Mouse (Mus musculus) kidney, adult 2 months (tissue): ENCODE measurements around the gene Ccdc106. TPM values are rescaled to one million over a fixed set of nuclear protein-coding genes. Genes with fewer than 3 reads are reported as not detected.

Experiments used
- DNase-seq: peaks from one replicate; pipeline ENCODE4 v3.0.0; 2021
- H3K27ac ChIP-seq: fragments of 200-500 bp; 2 replicates; pipeline ENCODE4 v1.5.1; 2012; ENCODE audit warnings: low read depth, low read length, control low read depth, inconsistent platforms; ENCODE audit not compliant: insufficient read depth
- H3K27me3 ChIP-seq: fragments of 200-500 bp; replicated peaks from 2 replicates; pipeline ENCODE4 v1.6.1; 2012; ENCODE audit warnings: mild to moderate bottlenecking, moderate library complexity, low read length, inconsistent platforms; ENCODE audit not compliant: control insufficient read depth, insufficient read depth
- H3K36me3 ChIP-seq: fragments of 200-500 bp; 2 replicates; pipeline ENCODE4 v1.6.1; 2012; ENCODE audit warnings: mild to moderate bottlenecking, moderate library complexity, low read length, inconsistent platforms; ENCODE audit not compliant: control insufficient read depth, insufficient read depth
- H3K4me1 ChIP-seq: fragments of 200-500 bp; 2 replicates; pipeline ENCODE4 v1.6.1; 2011; ENCODE audit warnings: low read length; ENCODE audit not compliant: control insufficient read depth, insufficient read depth
- H3K4me3 ChIP-seq: fragments of 200-500 bp; 2 replicates; pipeline ENCODE4 v1.5.1; 2011; ENCODE audit warnings: mild to moderate bottlenecking, low read depth, low read length, control low read depth; ENCODE audit not compliant: insufficient read depth
- CTCF ChIP-seq: fragments of 200-500 bp; conservative IDR thresholded peaks from 2 replicates; pipeline ENCODE4 v1.5.1; 2011; ENCODE audit warnings: low read depth, mild to moderate bottlenecking, control low read depth, low read length, moderate library complexity, mixed read lengths; ENCODE audit not compliant: insufficient read depth, insufficient read length
- POLR2A ChIP-seq: fragments of 200-500 bp; IDR thresholded peaks from one replicate; pipeline ENCODE4 v1.6.1; 2011; ENCODE audit warnings: low read depth, low read length, control low read depth
- WGBS: fragments of 180-500 bp; shearing (Covaris S2); methylation state at CpG from one replicate; pipeline ENCODE4 v1.1.7; 2018; 5-methylcytosine and 5-hydroxymethylcytosine counted together
- polyA plus RNA-seq: library from polyadenylated mRNA; depleted of rRNA; stranded (reverse); fragments of >200 nt; gene quantifications from 2 replicates; pipeline ENCODE4 v1.2.3, GENCODE M21; 2012

The Ccdc106 gene
- polyA plus RNA-seq, 1 experiment: 2.3 TPM

DNA sequence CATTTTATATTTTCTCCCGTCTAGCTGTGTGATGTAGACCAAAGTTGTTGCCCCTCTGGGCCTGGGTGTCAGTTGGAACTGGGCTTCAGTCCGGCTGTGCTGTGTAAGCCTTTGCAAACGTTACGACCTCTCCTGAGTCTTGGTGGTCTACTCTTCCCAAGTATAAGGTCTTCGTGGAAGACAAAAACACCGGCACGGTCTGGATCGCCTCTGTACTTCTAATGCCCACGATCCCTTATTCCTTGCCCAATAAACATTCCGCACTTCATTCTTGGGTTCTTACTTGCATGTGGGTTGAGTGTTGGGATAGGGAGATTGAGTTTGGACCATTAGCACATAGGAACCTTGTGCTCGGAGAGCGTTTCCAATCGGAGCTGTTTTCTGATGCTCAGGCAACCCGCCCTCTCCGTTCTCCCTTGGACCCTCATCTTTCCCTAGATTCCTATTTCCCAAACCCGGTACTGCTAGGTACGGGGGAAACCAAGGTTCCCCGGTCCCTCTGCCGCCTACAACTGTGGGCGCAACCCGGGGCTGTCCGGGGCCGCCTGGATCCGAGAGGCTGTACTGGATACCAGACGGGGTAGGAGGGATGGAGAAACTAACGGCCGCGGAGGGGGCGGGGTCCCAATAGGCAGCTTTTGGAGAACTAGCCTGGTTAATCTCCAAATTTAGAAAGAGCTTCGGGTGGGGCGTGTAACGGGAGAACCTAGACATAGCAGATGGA lies 33.3 kb downstream of the Ccdc106 start:
- H3K4me3 ChIP-seq: peak overlapping the region; percentile 21; the same call in 1 of the 2 replicates
- H3K27me3 ChIP-seq: peaks cover 1% of the 10 kb centered on the region; the same call in 1 of the 2 replicates
- WGBS: 21% methylated on average over 32 of the region's 32 CpGs
- DNase-seq: no peak
- H3K36me3 ChIP-seq: no peaks in the 10 kb centered on the region
- TF ChIP-seq CTCF (no peak), POLR2A (no peak)
- H3K4me1 ChIP-seq: peaks cover 5% of the 10 kb centered on the region; the same call in 1 of the 2 replicates
- H3K27ac ChIP-seq: no peak overlapping the region

DNA sequence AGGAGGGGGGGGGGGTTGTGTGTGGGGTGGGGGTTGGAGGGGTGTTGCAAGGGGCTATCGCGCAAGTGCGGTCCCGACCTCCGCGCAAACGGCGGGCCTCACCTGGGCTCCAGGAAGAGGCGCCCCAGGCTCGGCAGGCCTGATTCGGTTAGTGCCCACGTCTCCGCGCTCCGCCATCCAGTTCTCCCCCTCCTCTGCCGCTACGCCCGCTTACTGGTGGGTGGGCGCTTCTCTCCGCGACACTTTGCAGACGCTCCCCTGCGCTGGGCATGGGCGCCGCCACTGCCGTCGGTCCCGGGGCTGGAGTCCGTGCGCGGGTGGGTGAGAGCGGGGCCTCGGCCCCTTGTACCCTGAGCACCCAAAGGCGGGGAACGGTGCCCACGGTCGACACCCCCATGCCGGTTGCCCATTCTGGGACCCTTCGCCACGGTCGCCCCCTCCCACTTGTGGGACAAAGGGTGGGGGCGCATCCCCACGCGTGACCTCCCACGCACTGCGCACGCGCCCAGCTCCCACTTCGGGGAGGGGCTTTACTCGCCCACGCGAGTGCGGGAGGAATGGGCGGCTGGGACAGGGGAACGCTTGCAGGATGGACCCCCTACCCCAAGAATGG lies 36.4 kb downstream of the Ccdc106 start:
- Histone ChIP-seq H3K4me1 (peaks cover 3% of the 10 kb centered on the region; the same call in 1 of the 2 replicates), H3K36me3 (no peaks in the 10 kb centered on the region), H3K4me3 (peak overlapping the region; percentile 43), H3K27ac (no peak overlapping the region), H3K27me3 (peaks cover 1% of the 10 kb centered on the region; the same call in 1 of the 2 replicates)
- DNase-seq: no peak
- WGBS: 3% methylated on average over 51 of the region's 55 CpGs
- TF ChIP-seq CTCF: no peak
- TF ChIP-seq POLR2A: no peak

DNA sequence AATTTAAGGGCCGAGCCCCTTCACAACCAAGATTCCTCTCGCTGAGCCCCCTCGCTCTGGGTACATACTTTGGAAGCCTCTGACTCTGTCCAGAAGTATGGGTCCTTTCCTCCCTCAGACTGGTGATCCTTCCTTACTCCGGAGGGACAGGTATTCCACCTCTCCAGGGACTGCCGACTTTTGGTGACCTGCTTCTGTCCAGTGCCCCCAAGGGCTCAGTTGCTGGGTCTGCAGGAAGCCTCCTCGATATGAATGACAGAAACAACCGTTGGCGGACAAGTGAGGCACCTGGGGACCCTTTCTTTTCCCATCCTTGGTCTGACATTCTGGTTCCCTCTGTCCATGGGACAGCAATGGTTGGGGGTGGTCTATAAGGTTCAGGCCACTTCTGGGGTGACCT lies 37.0 kb downstream of the Ccdc106 start:
- Histone ChIP-seq H3K27ac (no peak overlapping the region), H3K36me3 (no peaks in the 10 kb centered on the region)

DNA sequence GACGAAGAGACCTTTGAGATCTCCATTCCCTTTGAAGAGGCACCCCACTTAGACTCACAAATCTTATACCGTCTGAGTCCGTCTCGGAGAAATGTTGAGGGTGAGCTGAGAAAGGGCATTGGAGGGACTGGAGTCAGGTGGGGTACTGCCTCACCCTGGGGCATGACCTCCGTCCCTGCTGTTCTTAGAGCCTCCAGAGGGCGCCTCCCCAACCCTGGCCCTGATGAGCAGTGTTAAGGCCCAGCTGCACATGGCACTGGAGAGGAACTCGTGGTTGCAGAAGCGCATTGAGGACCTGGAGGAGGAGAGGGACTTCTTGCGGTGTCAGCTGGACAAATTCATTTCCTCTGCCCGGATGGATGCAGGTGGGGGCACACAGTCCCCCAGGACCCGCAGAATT lies 37.5 kb downstream of the Ccdc106 start:
- no peak for DNase-seq
- TF ChIP-seq POLR2A (no peak), CTCF (0 out of 2 replicates have a peak, but pooled peaks have one; percentile 21)
- peaks cover 3% of the 10 kb centered on the region; the same call in 1 of the 2 replicates for H3K4me1 ChIP-seq
- H3K4me3 ChIP-seq: no peak overlapping the region
- H3K36me3 ChIP-seq: no peaks in the 10 kb centered on the region
- WGBS: 47% methylated on average over 11 of the region's 11 CpGs
- H3K27ac ChIP-seq: no peak overlapping the region
- peaks cover 1% of the 10 kb centered on the region; the same call in 1 of the 2 replicates for H3K27me3 ChIP-seq

More for the DNA sequence above, 37.0 kb downstream of the Ccdc106 start:
- WGBS: 39% methylated on average over 8 of the region's 8 CpGs
- Histone ChIP-seq H3K27me3 (peaks cover 1% of the 10 kb centered on the region; the same call in 1 of the 2 replicates), H3K4me3 (no peak overlapping the region; the same call in 1 of the 2 replicates), H3K4me1 (peaks cover 3% of the 10 kb centered on the region; the same call in 1 of the 2 replicates)
- no peak for TF ChIP-seq POLR2A
- no peak for TF ChIP-seq CTCF
- DNase-seq: no peak

DNA sequence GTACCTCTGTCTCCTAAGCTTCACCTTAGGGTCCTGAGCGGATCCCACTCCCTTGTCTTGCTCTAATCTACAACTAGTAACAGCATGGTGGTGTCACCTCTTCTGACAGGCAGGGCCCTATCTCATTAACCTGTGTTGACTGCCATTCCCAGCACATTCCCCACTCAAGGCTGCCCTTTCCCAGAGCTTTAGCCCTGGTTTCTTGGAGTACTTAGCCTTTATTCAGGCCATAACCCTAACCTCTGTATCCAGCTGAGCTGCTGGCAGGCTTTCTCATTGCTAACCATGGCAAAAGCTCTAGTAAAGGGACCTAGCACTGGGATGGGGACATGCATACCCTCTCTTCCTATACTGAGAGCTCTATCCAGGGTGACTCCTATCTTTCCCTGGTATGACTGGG lies 38.3 kb downstream of the Ccdc106 start:
- TF ChIP-seq CTCF: no peak
- no peak for TF ChIP-seq POLR2A
- Histone ChIP-seq H3K27ac (no peak overlapping the region), H3K4me1 (peaks cover under 1% of the 10 kb centered on the region; the same call in 1 of the 2 replicates), H3K36me3 (no peaks in the 10 kb centered on the region), H3K27me3 (no peaks in the 10 kb centered on the region; the same call in 1 of the 2 replicates), H3K4me3 (no peak overlapping the region)
- 100% methylated on average over 1 of the region's 1 CpGs for WGBS
- DNase-seq: no peak

DNA sequence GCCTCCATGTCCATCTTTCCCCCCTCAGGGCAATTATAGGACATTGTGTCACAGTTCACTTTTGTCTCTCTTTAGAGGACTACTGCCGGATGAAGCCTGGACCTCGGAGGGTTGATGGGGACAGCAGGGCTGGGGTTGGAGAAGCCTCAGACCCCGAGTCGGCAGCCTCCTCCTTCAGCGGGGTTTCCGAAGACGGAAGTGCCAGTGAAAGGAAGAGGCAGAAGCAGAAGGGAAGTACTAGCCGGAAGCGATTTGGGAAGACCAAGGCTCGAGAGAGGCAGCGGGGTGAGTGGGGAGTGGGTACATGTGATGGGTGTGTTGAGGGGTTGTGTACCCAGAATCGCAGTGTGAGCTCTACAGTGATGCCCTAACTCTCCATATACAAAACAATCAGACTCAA lies 39.1 kb downstream of the Ccdc106 start:
- 90% methylated on average over 12 of the region's 12 CpGs for WGBS
- no peak for DNase-seq
- Histone ChIP-seq H3K36me3 (no peaks in the 10 kb centered on the region), H3K27me3 (no peaks in the 10 kb centered on the region), H3K4me3 (no peak overlapping the region), H3K27ac (no peak overlapping the region), H3K4me1 (peaks cover 3% of the 10 kb centered on the region; the same call in 1 of the 2 replicates)
- TF ChIP-seq POLR2A (no peak), CTCF (no peak)

DNA sequence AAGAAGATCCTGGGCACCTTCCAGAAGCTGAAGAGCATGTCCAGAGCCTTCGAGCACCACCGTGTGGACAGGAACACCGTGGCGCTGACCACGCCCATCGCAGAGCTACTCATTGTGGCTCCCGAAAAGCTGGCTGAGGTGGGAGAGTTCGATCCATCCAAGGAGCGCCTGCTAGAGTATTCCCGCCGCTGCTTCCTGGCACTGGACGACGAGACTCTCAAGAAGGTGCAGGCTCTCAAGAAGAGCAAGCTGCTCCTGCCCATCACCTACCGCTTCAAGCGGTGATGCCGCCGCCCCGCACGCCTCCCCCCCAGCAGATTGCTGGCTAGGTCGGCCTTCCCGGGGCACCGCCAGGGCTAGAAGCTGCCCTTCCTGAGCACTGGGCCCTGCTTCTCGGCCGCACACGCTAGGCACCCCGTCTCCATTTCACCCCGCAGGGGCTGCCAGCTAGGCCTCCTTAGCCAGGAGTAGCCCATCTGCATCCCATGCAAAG lies 39.9 kb downstream of the Ccdc106 start:
- DNase-seq: peak; percentile 90
- Histone ChIP-seq H3K27me3 (no peaks in the 10 kb centered on the region), H3K36me3 (no peaks in the 10 kb centered on the region), H3K4me3 (peak overlapping the region; percentile 85), H3K4me1 (peaks cover 3% of the 10 kb centered on the region; the same call in 1 of the 2 replicates), H3K27ac (peak overlapping the region; percentile 98)
- 2% methylated on average over 27 of the region's 27 CpGs for WGBS
- TF ChIP-seq POLR2A (no peak), CTCF (peak; percentile 89)
